Mouse (Mus musculus) stomach, postnatal 0 days (tissue): ENCODE measurements around the gene Rnf213.

Experiments used
- CTCF ChIP-seq: IDR thresholded peaks from 2 replicates; pipeline ENCODE4 v1.5.1; 2016; ENCODE audit warnings: antibody characterized with exemption, low read depth, mild to moderate bottlenecking, moderate library complexity
- EP300 ChIP-seq: optimal IDR thresholded peaks from 2 replicates; pipeline ENCODE3; 2016; ENCODE audit warnings: antibody characterized with exemption

DNA sequence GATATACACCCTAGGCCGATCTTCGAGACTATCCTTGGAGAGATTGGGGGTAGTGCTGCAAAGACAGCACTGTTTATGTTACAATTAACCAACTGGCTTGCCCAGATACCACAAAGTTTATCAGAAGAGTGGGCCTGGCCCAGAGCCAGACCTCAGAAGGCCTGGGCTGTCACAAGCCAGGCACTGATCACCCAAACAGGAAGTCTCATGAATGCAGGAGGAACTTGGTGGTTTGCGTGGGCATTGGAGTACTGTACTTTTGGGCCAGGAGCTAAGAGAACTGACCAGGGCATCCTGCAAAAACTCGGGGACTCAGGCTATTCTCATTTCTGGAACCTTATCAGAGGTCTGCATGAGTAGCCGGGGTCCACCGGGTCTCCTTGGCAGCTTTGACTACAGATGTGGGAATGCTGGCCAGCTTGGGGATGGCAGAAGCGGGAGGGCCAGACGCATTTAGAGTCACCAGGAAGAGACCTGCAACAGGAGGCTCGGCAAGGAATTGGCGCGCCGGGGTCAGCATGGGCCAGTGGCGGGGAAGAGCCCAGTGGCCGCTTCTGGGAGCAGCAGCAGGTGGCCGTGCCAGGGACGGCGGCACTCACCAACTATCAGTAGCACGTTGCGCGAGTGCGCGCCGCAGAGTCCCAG lies 38.0 kb upstream of the Rnf213 start:
- TF ChIP-seq CTCF (no peak), EP300 (no peak)
